Mouse (Mus musculus): ENCODE measurements around the gene Sem1. TPM values are rescaled to one million over a fixed set of nuclear protein-coding genes. Genes with fewer than 3 reads are reported as not detected.
"Not testable (repeated sequence)": the region's sequence is repeated elsewhere in the genome, so short reads cannot be mapped to it uniquely, and the experiment has no call there.

The Sem1 gene
- polyA plus RNA-seq, 1 experiment from 2014 or later, result 225 TPM

- Histone ChIP-seq H3K27me3 (ENCODE audit: control insufficient read depth, insufficient read depth, low read length) (no peaks in the 10 kb centered on the region), H3K9ac (ENCODE audit: low read length) (no peak overlapping the region), H3K4me1 (ENCODE audit: control insufficient read depth, insufficient read depth, low read length) (no peaks in the 10 kb centered on the region), H3K9me3 (ENCODE audit: control insufficient read depth, low read length) (no peaks in the 10 kb centered on the region), H3K27ac (ENCODE audit: low read depth, low read length) (no peak overlapping the region), H3K4me2 (ENCODE audit: low read depth) (no peak overlapping the region), H3K4me3 (ENCODE audit: low read depth, low read length) (no peak overlapping the region), H3K36me3 (ENCODE audit: control insufficient read depth, insufficient read depth, low read length) (no peaks in the 10 kb centered on the region)
- no peak; the same call in 1 of the 2 replicates for ATAC-seq (ENCODE audit: insufficient read depth, low FRiP score, low TSS enrichment)
- 38% methylated on average over 5 of the region's 5 CpGs for WGBS
- peak; percentile 40 for DNase-seq (ENCODE audit: low spot score)
Measured at GRCm38 (mm10) chr6:6536781-6537466, 41.5 kb downstream of the Sem1 start.

- H3K9ac ChIP-seq (ENCODE audit: low read length); H3K9me3 ChIP-seq (ENCODE audit: control insufficient read depth, low read length); H3K36me3 ChIP-seq (ENCODE audit: control insufficient read depth, insufficient read depth, low read length); ATAC-seq (ENCODE audit: insufficient read depth, low FRiP score, low TSS enrichment); H3K27me3 ChIP-seq (ENCODE audit: control insufficient read depth, insufficient read depth, low read length); H3K4me1 ChIP-seq (ENCODE audit: control insufficient read depth, insufficient read depth, low read length); H3K4me2 ChIP-seq (ENCODE audit: low read depth); H3K4me3 ChIP-seq (ENCODE audit: low read depth, low read length); H3K27ac ChIP-seq (ENCODE audit: low read depth, low read length); DNase-seq (ENCODE audit: low spot score): not testable (repeated sequence)
- 69% methylated on average over 4 of the region's 5 CpGs for WGBS
Measured at GRCm38 (mm10) chr6:6536359-6536758, 42.1 kb downstream of the Sem1 start.
